Mouse (Mus musculus): ENCODE results near the gene Gm28051.

The Gm28051 gene

GRCm38 (mm10) chr12:102743036-102743588 lies 14.5 kb downstream of the Gm28051 start:
- DNase-seq (ENCODE audit: low spot score in 2 of 2) = no peak

- DNase-seq (ENCODE audit: low spot score in 2 of 2) = no peak
Measured at GRCm38 (mm10) chr12:102742056-102742455, 15.5 kb downstream of the Gm28051 start.

- peak in 1 of 2 experiments; percentile 56 for DNase-seq (ENCODE audit: low spot score in 2 of 2)
Measured at GRCm38 (mm10) chr12:102740285-102740684, 17.3 kb downstream of the Gm28051 start.

- no peak for DNase-seq (ENCODE audit: low spot score in 2 of 2)
Measured at GRCm38 (mm10) chr12:102739096-102739495, 18.5 kb downstream of the Gm28051 start.

- DNase-seq (ENCODE audit: low spot score in 2 of 2) = peak; percentile 33 to 73
Measured at GRCm38 (mm10) chr12:102733381-102733780, 24.2 kb downstream of the Gm28051 start.

- DNase-seq (ENCODE audit: low spot score in 2 of 2) = no peak
Measured at GRCm38 (mm10) chr12:102730798-102731619, 26.6 kb downstream of the Gm28051 start.

GRCm38 (mm10) chr12:102729855-102730797 lies 27.4 kb downstream of the Gm28051 start:
- peak; percentile 58 to 62 for DNase-seq (ENCODE audit: low spot score in 2 of 2)

GRCm38 (mm10) chr12:102725761-102726175 lies 31.8 kb downstream of the Gm28051 start:
- no peak for DNase-seq (ENCODE audit: low spot score in 2 of 2)

- DNase-seq (ENCODE audit: low spot score in 2 of 2) = no peak
Measured at GRCm38 (mm10) chr12:102725146-102725545, 32.4 kb downstream of the Gm28051 start.

GRCm38 (mm10) chr12:102723861-102724260 lies 33.7 kb downstream of the Gm28051 start:
- no peak for DNase-seq (ENCODE audit: low spot score in 2 of 2)

- no peak for DNase-seq (ENCODE audit: low spot score in 2 of 2)
Measured at GRCm38 (mm10) chr12:102722966-102723365, 34.6 kb downstream of the Gm28051 start.

- peak; percentile 69 to 75 for DNase-seq (ENCODE audit: low spot score in 2 of 2)
Measured at GRCm38 (mm10) chr12:102722451-102722850, 35.1 kb downstream of the Gm28051 start.

GRCm38 (mm10) chr12:102719552-102720315 lies 37.8 kb downstream of the Gm28051 start:
- peak in 1 of 2 experiments; percentile 67 for DNase-seq (ENCODE audit: low spot score in 2 of 2)

GRCm38 (mm10) chr12:102714654-102715395 lies 42.7 kb downstream of the Gm28051 start:
- DNase-seq (ENCODE audit: low spot score in 2 of 2) = no peak

- no peak for DNase-seq (ENCODE audit: low spot score in 2 of 2)
Measured at GRCm38 (mm10) chr12:102714116-102714515, 43.4 kb downstream of the Gm28051 start.

GRCm38 (mm10) chr12:102713153-102713865 lies 44.3 kb downstream of the Gm28051 start:
- DNase-seq (ENCODE audit: low spot score in 2 of 2) = no peak

- DNase-seq (ENCODE audit: low spot score in 2 of 2) = no peak
Measured at GRCm38 (mm10) chr12:102710851-102711375, 46.7 kb downstream of the Gm28051 start.

GRCm38 (mm10) chr12:102709896-102710295 lies 47.7 kb downstream of the Gm28051 start:
- no peak for DNase-seq (ENCODE audit: low spot score in 2 of 2)

GRCm38 (mm10) chr12:102708220-102708619 lies 49.3 kb downstream of the Gm28051 start:
- no peak for DNase-seq (ENCODE audit: low spot score in 2 of 2)

Measured in thymus, postnatal 10 days (tissue).